Mouse (Mus musculus) hematopoietic stem cell, adult 5-6 weeks (primary cell): ENCODE results near the gene Hoxa3. TPM values are rescaled to one million over a fixed set of nuclear protein-coding genes. Genes with fewer than 3 reads are reported as not detected.

ENCODE experiments used
- ATAC-seq, 2 experiments: fragments of 125-278 bp in 1 of 2; replicated peaks in 1 of 2; 2 replicates each; pipeline ENCODE4 v1.8.0; 2016 to 2017; ENCODE audit warnings: inconsistent platforms in 2 of 2, mild to moderate bottlenecking in 2 of 2, moderate number of reproducible peaks in 2 of 2, low read depth in 1 of 2, moderate TSS enrichment in 1 of 2; ENCODE audit not compliant: low FRiP score in 2 of 2, poor library complexity in 2 of 2, severe bottlenecking in 2 of 2, insufficient read depth in 1 of 2, low TSS enrichment in 1 of 2
- total RNA-seq: library from RNA; stranded (forward); fragments of 172-1452, 232-1000 nt; gene quantifications from 2 replicates; pipeline ENCODE4 v1.2.3, GENCODE M21; 2017

Gene Hoxa3
- total RNA-seq, 1 experiment from 2014 or later: 3.7 TPM

GRCm38 (mm10) chr6:52170898-52171223 lies 42.3 kb downstream of the Hoxa3 start:
- no peak for ATAC-seq

- ATAC-seq: no peak
These were observed 42.8 kb downstream of the Hoxa3 start for GRCm38 (mm10) chr6:52170166-52170897.

- no peak for ATAC-seq
These were observed 43.5 kb downstream of the Hoxa3 start for GRCm38 (mm10) chr6:52169499-52170165.

- ATAC-seq: no peak
These were observed 44.7 kb downstream of the Hoxa3 start for GRCm38 (mm10) chr6:52168191-52169055.

- no peak for ATAC-seq
These were observed 45.4 kb downstream of the Hoxa3 start for GRCm38 (mm10) chr6:52167736-52168161.

GRCm38 (mm10) chr6:52167176-52167575 lies 46.0 kb downstream of the Hoxa3 start:
- no peak for ATAC-seq

GRCm38 (mm10) chr6:52166431-52167077 lies 46.6 kb downstream of the Hoxa3 start:
- ATAC-seq: no peak

- ATAC-seq: no peak
These were observed 47.4 kb downstream of the Hoxa3 start for GRCm38 (mm10) chr6:52165441-52166370.

- no peak for ATAC-seq
These were observed 48.3 kb downstream of the Hoxa3 start, which contains the start of gene Hoxa2 for GRCm38 (mm10) chr6:52164626-52165440. Gene Hoxa2, minus strand, starts transcription at chr6:52164831.

- no peak for ATAC-seq
These were observed 49.0 kb downstream of the Hoxa3 start for GRCm38 (mm10) chr6:52164051-52164625.

GRCm38 (mm10) chr6:52163366-52164031 lies 49.6 kb downstream of the Hoxa3 start:
- no peak for ATAC-seq

- ATAC-seq: no peak
These were observed 50.3 kb downstream of the Hoxa3 start for GRCm38 (mm10) chr6:52162611-52163365.

GRCm38 (mm10) chr6:52162093-52162380 lies 51.1 kb downstream of the Hoxa3 start:
- no peak for ATAC-seq

GRCm38 (mm10) chr6:52161336-52162092 lies 51.6 kb downstream of the Hoxa3 start:
- no peak for ATAC-seq
